Mouse (Mus musculus) midbrain, postnatal 0 days (tissue): Measurements from ENCODE around the gene Zbtb38. TPM values are rescaled to one million over a fixed set of nuclear protein-coding genes. Genes with fewer than 3 reads are reported as not detected.

Experiments used
- ATAC-seq: fragments of 200-750 bp; cut with Nextera tagmentation; 2 replicates; pipeline ENCODE4 v1.8.0; 2017; ENCODE audit warnings: moderate number of reproducible peaks, mild to moderate bottlenecking, moderate TSS enrichment, moderate library complexity; ENCODE audit not compliant: low FRiP score
- DNase-seq: peaks from one replicate; pipeline ENCODE4 v3.0.0-alpha.2; 2015; ENCODE audit warnings: low spot score
- H3K27ac ChIP-seq: fragments of 300-500 bp; sonication (generic); 2 replicates; pipeline ENCODE4 v1.5.1; 2014; ENCODE audit warnings: low read depth, mild to moderate bottlenecking, low read length, mixed read lengths
- H3K27me3 ChIP-seq: fragments of 300-500 bp; sonication (generic); 2 replicates; pipeline ENCODE4 v1.6.1; 2014; ENCODE audit warnings: low read length, control low read depth, mixed read lengths; ENCODE audit not compliant: insufficient read depth
- H3K36me3 ChIP-seq: fragments of 300-500 bp; sonication (generic); 2 replicates; pipeline ENCODE4 v1.6.1; 2014; ENCODE audit warnings: low read length, control low read depth, mixed read lengths; ENCODE audit not compliant: insufficient read depth
- H3K4me1 ChIP-seq: fragments of 300-500 bp; sonication (generic); 2 replicates; pipeline ENCODE4 v1.6.1; 2014; ENCODE audit warnings: mild to moderate bottlenecking, control low read depth, antibody characterized with exemption, low read length, mixed read lengths; ENCODE audit not compliant: insufficient read depth
- H3K4me2 ChIP-seq: fragments of 300-500 bp; sonication (generic); 2 replicates; pipeline ENCODE4 v1.6.1; 2014; ENCODE audit warnings: low read depth, mild to moderate bottlenecking, low read length, mixed read lengths; ENCODE audit not compliant: poor library complexity, severe bottlenecking
- H3K4me3 ChIP-seq: fragments of 300-500 bp; sonication (generic); 2 replicates; pipeline ENCODE4 v1.5.1; 2014; ENCODE audit warnings: low read depth, mild to moderate bottlenecking, low read length, moderate library complexity
- H3K9ac ChIP-seq: fragments of 300-500 bp; sonication (generic); replicated peaks from 2 replicates; pipeline ENCODE4 v1.6.1; 2014; ENCODE audit warnings: mild to moderate bottlenecking, low read length, moderate library complexity, mixed read lengths; ENCODE audit not compliant: poor library complexity, severe bottlenecking
- H3K9me3 ChIP-seq: fragments of 300-500 bp; sonication (generic); 2 replicates; pipeline ENCODE4 v1.6.1; 2016; ENCODE audit warnings: low read length, control low read depth
- CTCF ChIP-seq: IDR thresholded peaks from 2 replicates; pipeline ENCODE4 v1.5.1; 2016; ENCODE audit warnings: antibody characterized with exemption, mild to moderate bottlenecking
- WGBS: fragments of 180-500 bp; shearing (Covaris S2); extraction: QIAGEN DNeasy Blood & Tissue Kit; methylation state at CpG from one replicate; pipeline ENCODE4 v1.1.7; 2014; 5-methylcytosine and 5-hydroxymethylcytosine counted together
- polyA plus RNA-seq: library from polyadenylated mRNA; unstranded; fragments of >200 nt; fragmentation: Nextera tagmentation; extraction: Ambion mirVana; gene quantifications from 2 replicates; pipeline ENCODE4 v1.2.1, GENCODE M21; 2015
- total RNA-seq: library from RNA; depleted of rRNA; stranded (reverse); fragments of >200 nt; gene quantifications from 2 replicates; pipeline ENCODE4 v1.2.3, GENCODE M21; 2014

Zbtb38 gene
- total and polyA plus RNA-seq, 2 experiments from 2014 or later, result 49.9 to 50.7 TPM

DNA sequence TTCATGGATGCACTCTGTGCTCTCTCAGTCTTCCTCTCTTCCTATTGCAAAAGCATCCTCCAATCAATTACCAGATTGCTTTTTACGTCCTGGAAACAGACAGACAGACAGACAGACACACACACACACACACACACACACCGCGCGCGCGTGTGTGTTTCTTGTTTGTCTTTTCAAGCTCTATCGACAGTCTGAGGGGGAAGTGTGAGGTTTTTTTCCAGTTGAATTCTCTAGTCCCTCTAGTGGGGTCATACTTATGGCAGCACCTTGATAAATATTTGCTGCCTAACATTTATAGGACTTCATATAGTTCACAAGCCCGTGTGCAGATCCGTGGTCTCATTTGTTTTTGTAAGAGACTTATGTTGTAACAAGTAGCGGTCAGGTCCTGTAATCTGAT is 36.5 kb downstream of the Zbtb38 start:
- 0 out of 2 replicates have a peak, but pooled peaks cover 2% of the 10 kb centered on the region for H3K36me3 ChIP-seq
- H3K27ac ChIP-seq, result no peak overlapping the region
- no peak overlapping the region for H3K9ac ChIP-seq
- peaks cover 3% of the 10 kb centered on the region; the same call in 1 of the 2 replicates for H3K4me1 ChIP-seq
- H3K4me2 ChIP-seq, result no peak overlapping the region
- H3K9me3 ChIP-seq, result no peaks in the 10 kb centered on the region
- DNase-seq (no peak), ATAC-seq (no peak)
- no peaks in the 10 kb centered on the region for H3K27me3 ChIP-seq
- TF ChIP-seq CTCF, result no peak
- no peak overlapping the region for H3K4me3 ChIP-seq
- WGBS, result 88% methylated on average over 10 of the region's 10 CpGs

DNA sequence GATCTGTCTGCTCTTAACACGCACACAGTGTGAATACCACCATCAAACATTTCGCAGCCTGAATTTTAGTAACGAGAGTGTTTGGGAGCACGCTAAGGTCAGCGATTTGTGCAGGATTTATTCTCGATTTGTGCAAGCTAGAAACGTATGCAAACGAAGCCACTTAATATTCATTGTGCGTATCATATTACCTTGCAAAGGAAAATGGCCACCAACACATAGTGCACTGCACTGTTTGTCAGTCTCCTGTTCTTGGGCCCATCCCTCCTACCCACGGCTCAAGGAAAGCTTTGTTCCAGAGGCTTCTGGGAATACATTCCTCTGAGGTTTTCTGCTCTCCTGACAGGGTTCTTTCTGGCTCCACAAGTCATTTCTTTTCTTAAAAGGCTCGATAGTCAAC is 37.5 kb downstream of the Zbtb38 start:
- Histone ChIP-seq H3K36me3 (0 out of 2 replicates have a peak, but pooled peaks cover 2% of the 10 kb centered on the region), H3K9me3 (no peaks in the 10 kb centered on the region), H3K4me3 (no peak overlapping the region), H3K27me3 (no peaks in the 10 kb centered on the region), H3K4me1 (peaks cover 3% of the 10 kb centered on the region; the same call in 1 of the 2 replicates), H3K4me2 (no peak overlapping the region), H3K9ac (no peak overlapping the region), H3K27ac (no peak overlapping the region)
- WGBS, result 75% methylated on average over 11 of the region's 11 CpGs
- no peak for TF ChIP-seq CTCF
- ATAC-seq (no peak), DNase-seq (no peak)

DNA sequence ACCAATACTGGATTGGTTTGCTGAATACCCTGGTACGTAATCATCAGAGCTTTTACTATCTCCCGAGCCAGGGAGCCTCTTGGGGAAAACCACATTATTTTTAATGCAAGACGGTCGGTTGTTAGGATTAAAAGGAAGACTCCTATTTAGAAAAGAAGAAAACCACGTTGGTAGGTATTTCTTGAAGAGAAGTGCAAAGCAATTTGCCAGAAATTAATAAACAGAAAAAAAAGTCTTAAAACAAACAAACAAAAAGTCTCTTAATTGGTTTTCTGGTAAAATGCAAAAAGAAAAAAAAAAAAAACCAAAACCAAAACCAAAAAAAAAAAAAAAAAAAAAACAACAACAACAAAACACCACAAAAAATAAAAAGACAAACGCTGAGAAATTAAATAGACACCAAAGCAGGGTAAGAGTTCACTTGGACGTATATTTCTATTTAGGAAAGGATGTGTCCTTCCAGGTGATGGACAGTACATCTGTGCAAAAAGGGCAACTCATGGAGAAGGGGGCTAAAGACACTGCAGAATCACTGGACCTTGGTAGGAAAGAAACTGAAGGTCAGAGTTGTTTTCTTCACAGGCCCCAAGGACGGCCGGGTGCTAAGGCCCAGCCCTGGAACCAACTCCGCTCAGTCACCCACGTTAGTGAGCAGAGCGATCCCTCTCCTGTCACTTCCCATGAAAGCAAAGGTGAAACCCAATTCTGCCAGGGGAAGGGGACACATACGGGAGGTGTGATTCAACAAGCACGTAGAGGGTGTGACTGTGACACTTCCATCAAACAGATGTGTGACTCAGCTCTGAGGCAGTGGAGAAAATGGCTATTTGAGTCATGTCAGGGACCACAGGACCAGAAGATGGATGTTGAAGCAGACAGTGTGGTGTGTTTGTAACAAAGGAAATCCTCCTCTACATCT is 38.9 kb downstream of the Zbtb38 start:
- WGBS, result 73% methylated on average over 14 of the region's 14 CpGs

DNA sequence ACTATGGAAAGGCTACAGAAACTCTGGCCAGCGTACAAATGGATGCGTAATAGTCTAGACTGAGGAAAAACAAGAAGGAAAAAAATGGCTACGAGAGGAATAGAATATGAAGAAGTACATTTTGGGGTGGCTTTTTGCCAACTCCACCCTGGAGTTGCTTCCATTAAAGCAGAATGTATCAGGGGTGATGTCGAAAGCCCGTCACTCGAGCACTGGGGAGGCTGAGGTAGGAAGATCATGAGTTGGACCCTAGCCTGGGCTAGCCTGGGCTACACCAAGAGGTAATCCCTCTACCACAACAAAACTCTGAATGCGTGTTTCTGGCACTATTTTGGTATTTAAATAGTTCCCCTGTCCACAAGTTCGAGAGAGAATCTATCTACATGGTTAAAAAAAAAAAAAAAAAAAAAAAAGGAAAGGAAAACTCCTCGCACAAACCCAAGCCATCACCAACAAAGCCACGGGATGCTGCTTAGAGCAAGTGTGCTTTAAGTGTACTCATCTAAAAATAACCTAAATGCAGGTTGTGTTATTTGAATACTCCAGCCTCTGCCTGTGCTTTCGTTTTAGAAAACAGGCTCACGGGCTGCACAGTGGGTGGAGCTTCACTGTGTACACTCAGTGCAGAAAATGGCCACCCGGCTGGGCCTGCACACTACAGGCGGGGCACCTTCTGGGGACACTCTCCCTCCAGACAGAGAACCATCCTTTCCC is 39.7 kb downstream of the Zbtb38 start:
- DNase-seq (no peak), ATAC-seq (no peak)
- Histone ChIP-seq H3K27ac (no peak overlapping the region), H3K4me1 (peaks cover 3% of the 10 kb centered on the region; the same call in 1 of the 2 replicates), H3K27me3 (no peaks in the 10 kb centered on the region), H3K9ac (no peak overlapping the region), H3K9me3 (no peaks in the 10 kb centered on the region), H3K4me3 (no peak overlapping the region), H3K4me2 (no peak overlapping the region; the same call in 1 of the 2 replicates), H3K36me3 (0 out of 2 replicates have a peak, but pooled peaks cover 2% of the 10 kb centered on the region)
- no peak for TF ChIP-seq CTCF
- WGBS, result 75% methylated on average over 14 of the region's 14 CpGs

More for the DNA sequence above, 38.9 kb downstream of the Zbtb38 start:
- 0 out of 2 replicates have a peak, but pooled peaks cover 2% of the 10 kb centered on the region for H3K36me3 ChIP-seq
- no peak overlapping the region for H3K9ac ChIP-seq
- peaks cover 3% of the 10 kb centered on the region; the same call in 1 of the 2 replicates for H3K4me1 ChIP-seq
- no peaks in the 10 kb centered on the region for H3K27me3 ChIP-seq
- ATAC-seq (no peak), DNase-seq (no peak)
- H3K4me3 ChIP-seq, result no peak overlapping the region
- no peak for TF ChIP-seq CTCF
- no peaks in the 10 kb centered on the region for H3K9me3 ChIP-seq
- no peak overlapping the region for H3K27ac ChIP-seq
- no peak overlapping the region; the same call in 1 of the 2 replicates for H3K4me2 ChIP-seq

DNA sequence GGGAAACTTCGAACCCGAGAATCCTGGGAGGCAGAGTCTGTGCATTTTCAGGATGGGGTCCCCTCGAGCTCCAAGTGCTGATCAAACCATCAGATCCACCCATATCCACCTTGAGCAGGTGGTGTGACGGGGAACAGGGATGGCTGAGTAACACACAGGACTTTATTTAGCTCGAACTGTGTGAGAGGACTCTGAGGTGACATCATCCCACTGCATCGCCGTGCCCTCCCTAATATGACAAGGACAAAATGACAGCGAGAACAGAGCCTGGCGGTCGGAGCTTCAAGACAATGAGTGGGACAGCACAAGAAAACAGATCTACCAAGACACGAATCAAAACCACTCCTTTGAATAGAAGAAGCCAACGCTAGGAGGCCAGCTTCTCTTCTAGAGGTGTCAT is 40.6 kb downstream of the Zbtb38 start:
- 86% methylated on average over 12 of the region's 12 CpGs for WGBS
- H3K4me1 ChIP-seq, result peaks cover 3% of the 10 kb centered on the region; the same call in 1 of the 2 replicates
- H3K9ac ChIP-seq, result no peak overlapping the region
- ATAC-seq, result no peak
- no peak overlapping the region for H3K4me3 ChIP-seq
- no peak for DNase-seq
- no peaks in the 10 kb centered on the region for H3K27me3 ChIP-seq
- H3K27ac ChIP-seq, result no peak overlapping the region
- no peaks in the 10 kb centered on the region for H3K9me3 ChIP-seq
- H3K36me3 ChIP-seq, result no peaks in the 10 kb centered on the region
- H3K4me2 ChIP-seq, result no peak overlapping the region
- no peak for TF ChIP-seq CTCF
